Mouse (Mus musculus): Measurements from ENCODE around the gene 1700109H08Rik.
A peak's percentile ranks its signal among the peaks of the same experiment; 100 is the strongest.

DNA sequence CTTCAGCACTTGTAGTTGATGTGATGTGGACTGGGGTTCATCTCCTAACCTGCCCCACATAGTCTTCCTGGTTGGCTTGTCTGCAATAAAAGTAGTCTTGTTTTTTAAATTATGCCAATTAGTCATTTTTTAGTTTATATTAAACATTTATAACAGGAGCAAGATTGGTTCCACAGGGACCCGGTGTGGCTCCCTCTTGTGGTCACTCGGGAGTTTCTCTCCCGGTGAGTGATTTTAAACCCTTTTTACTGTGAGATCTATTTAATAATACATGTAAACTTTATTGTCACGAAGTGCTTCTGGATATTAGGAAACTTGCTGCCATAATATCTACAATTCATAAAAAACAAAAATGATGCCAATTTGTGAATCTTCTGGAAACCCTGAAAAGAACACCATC lies 62.6 kb downstream of the 1700109H08Rik start:
- TF ChIP-seq POLR2A (IDR thresholded peaks at IDR 0.05; ENCODE audit: borderline replicate concordance, extremely low read depth, low read depth, low read length) (no peak), CTCF (IDR thresholded peaks at IDR 0.05; ENCODE audit: insufficient read depth, low read length) (0 out of 2 replicates have a peak, but pooled peaks have one; percentile 19)

Data from lung, adult 2 months (tissue).